13 mouse cellular contexts compared by ENCODE assay signal in the genomic region with DNA sequence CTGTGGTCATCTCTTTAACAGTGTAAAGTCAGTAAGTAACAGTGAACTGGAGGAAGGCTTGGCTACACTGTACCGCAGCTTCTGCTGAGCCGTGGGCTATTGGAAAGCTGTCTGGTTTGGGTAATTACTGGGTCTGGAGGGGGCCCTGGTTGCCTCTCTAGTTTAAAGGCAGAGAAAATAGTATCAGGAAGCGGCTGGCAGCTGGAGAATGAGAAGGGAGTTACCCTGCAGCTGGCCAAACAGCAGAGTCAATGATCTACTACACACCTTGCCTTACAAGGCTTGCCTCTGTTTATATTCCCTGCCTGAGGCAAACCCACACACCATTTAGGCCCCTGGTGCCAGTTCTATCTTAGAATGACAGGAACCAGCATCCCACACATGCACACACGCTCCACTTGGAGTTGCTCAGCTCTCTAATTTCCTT.
DNase-seq lines count a peak whose midpoint lies in the region; ATAC-seq lines count a peak whose summit lies in the region.
"Had no signal": no experiment of that assay in that cellular context is flagged by ENCODE, and none has a peak within 500 bp of the region (broad histone marks: within the 10 kb centered on the region; RNA-seq: fewer than 3 reads in every experiment).

No protein-coding gene starts in this region.

- peak overlapping the region; percentile 68 for H3K27ac ChIP-seq in embryonic facial prominence, embryonic 14.5 days (replicated peaks; ENCODE audit: low read depth, low read length)
- peak overlapping the region; percentile 86 for H3K27ac ChIP-seq in kidney, embryonic 16.5 days (ENCODE audit: low read length)
- H3K27ac ChIP-seq in neural tube, embryonic 14.5 days (ENCODE audit: low read depth, low read length): 0 out of 2 replicates have a peak overlapping the region, but pooled peaks have one; percentile 29
- H3K27ac ChIP-seq: gastrocnemius, adult 2 months had no signal

- 0 out of 2 replicates have a peak, but pooled peaks cover 9% of the 10 kb centered on the region for H3K9me3 ChIP-seq in embryonic facial prominence, embryonic 14.5 days (ENCODE audit: control insufficient read depth, low read length)
- H3K9me3 ChIP-seq in kidney, embryonic 16.5 days (ENCODE audit: low read length): peaks cover 3% of the 10 kb centered on the region; the same call in 1 of the 2 replicates
- H3K9me3 ChIP-seq in neural tube, embryonic 14.5 days (ENCODE audit: control insufficient read depth, low read length): no peaks in the 10 kb centered on the region

- peaks cover 14% of the 10 kb centered on the region for H3K4me1 ChIP-seq in embryonic facial prominence, embryonic 14.5 days (ENCODE audit: control insufficient read depth, insufficient read depth, low read length)
- H3K4me1 ChIP-seq in kidney, embryonic 16.5 days (ENCODE audit: insufficient read depth, low read length): peaks cover 30% of the 10 kb centered on the region
- 0 out of 2 replicates have a peak, but pooled peaks cover 15% of the 10 kb centered on the region for H3K4me1 ChIP-seq in neural tube, embryonic 14.5 days (ENCODE audit: control insufficient read depth, insufficient read depth, low read length)

- WGBS in embryonic facial prominence, embryonic 14.5 days: 17% methylated on average over 4 of the region's 4 CpGs
- 14% methylated on average over 4 of the region's 4 CpGs for WGBS in kidney, embryonic 16.5 days
- WGBS in neural tube, embryonic 14.5 days: 36% methylated on average over 4 of the region's 4 CpGs

- H3K4me2 ChIP-seq in embryonic facial prominence, embryonic 14.5 days (ENCODE audit: low read depth, low read length): no peak overlapping the region
- peak overlapping the region; percentile 21; the same call in 1 of the 2 replicates for H3K4me2 ChIP-seq in kidney, embryonic 16.5 days (replicated peaks; ENCODE audit: low read depth, low read length)
- no peak overlapping the region for H3K4me2 ChIP-seq in neural tube, embryonic 14.5 days (ENCODE audit: low read depth, low read length)

- peak; percentile 78 for ATAC-seq in embryonic facial prominence, embryonic 14.5 days (ENCODE audit: low read depth)
- ATAC-seq in kidney, embryonic 16.5 days (ENCODE audit: low FRiP score, low TSS enrichment): peak; percentile 93
- ATAC-seq in neural tube, embryonic 14.5 days (ENCODE audit: low read depth): no peak

- peak; percentile 13 for DNase-seq in kidney, adult 11 months
- no peak for DNase-seq in kidney, postnatal 25 days
- peak; percentile 72 for DNase-seq in embryonic facial prominence, embryonic 14.5 days (ENCODE audit: low spot score)
- DNase-seq in layer of hippocampus, adult 11-12 months (ENCODE audit: low spot score): no peak
- DNase-seq in urinary bladder, adult 2 months (ENCODE audit: low spot score): no peak
- DNase-seq in left cerebral cortex, postnatal 10 days (ENCODE audit: extremely low spot score in 1 of 2, low spot score in 2 of 2): no peak
- DNase-seq: adrenal gland, postnatal 10 days; cerebellum, postnatal 14 days; gastrocnemius, adult 2 months; lung, adult 2 months; thymus, adult 2 months had no signal

- intact Hi-C loops in left cerebral cortex, postnatal 10 days (cut with DNase I): no loop called here

- peaks cover 15% of the 10 kb centered on the region for H3K36me3 ChIP-seq in embryonic facial prominence, embryonic 14.5 days (ENCODE audit: control insufficient read depth, insufficient read depth, low read length)
- H3K36me3 ChIP-seq in kidney, embryonic 16.5 days (ENCODE audit: insufficient read depth, low read length): peaks cover 17% of the 10 kb centered on the region
- H3K36me3 ChIP-seq in neural tube, embryonic 14.5 days (ENCODE audit: control insufficient read depth, insufficient read depth, low read length): peaks cover 7% of the 10 kb centered on the region; the same call in 1 of the 2 replicates

- H3K27me3 ChIP-seq in embryonic facial prominence, embryonic 14.5 days (replicated peaks; ENCODE audit: control insufficient read depth, insufficient read depth, low read length): no peaks in the 10 kb centered on the region
- no peaks in the 10 kb centered on the region for H3K27me3 ChIP-seq in kidney, embryonic 16.5 days (ENCODE audit: insufficient read depth, low read length)
- H3K27me3 ChIP-seq in neural tube, embryonic 14.5 days (ENCODE audit: control insufficient read depth, insufficient read depth, low read length): no peaks in the 10 kb centered on the region

- no peak overlapping the region for H3K4me3 ChIP-seq in embryonic facial prominence, embryonic 14.5 days (ENCODE audit: low read depth, low read length)
- H3K4me3 ChIP-seq in kidney, embryonic 16.5 days (ENCODE audit: low read length): no peak overlapping the region
- no peak overlapping the region for H3K4me3 ChIP-seq in neural tube, embryonic 14.5 days (ENCODE audit: low read depth, low read length)
- H3K4me3 ChIP-seq: gastrocnemius, adult 2 months had no signal

- H3K9ac ChIP-seq in embryonic facial prominence, embryonic 14.5 days (ENCODE audit: low read depth, low read length): no peak overlapping the region; the same call in 1 of the 2 replicates
- no peak overlapping the region for H3K9ac ChIP-seq in kidney, embryonic 16.5 days (replicated peaks; ENCODE audit: low read length)
- H3K9ac ChIP-seq in neural tube, embryonic 14.5 days (replicated peaks; ENCODE audit: low read depth, low read length): no peak overlapping the region

Comparison
In these comparisons a context has a peak if more than half of its experiments do, and no peak if none do; other contexts are left out.
1. DNase-seq: peak in kidney, adult 11 months (single experiment) and embryonic facial prominence, embryonic 14.5 days (single experiment); none in kidney, postnatal 25 days (0 of 2), layer of hippocampus, adult 11-12 months (single experiment), urinary bladder, adult 2 months (single experiment) and left cerebral cortex, postnatal 10 days (0 of 2).
2. H3K27ac ChIP-seq: peak in every context shown above with its lines; median percentile 86 in kidney, embryonic 16.5 days; 68 in embryonic facial prominence, embryonic 14.5 days; 29 in neural tube, embryonic 14.5 days.